8 mouse cellular contexts compared by ENCODE assay signal in the genomic region with DNA sequence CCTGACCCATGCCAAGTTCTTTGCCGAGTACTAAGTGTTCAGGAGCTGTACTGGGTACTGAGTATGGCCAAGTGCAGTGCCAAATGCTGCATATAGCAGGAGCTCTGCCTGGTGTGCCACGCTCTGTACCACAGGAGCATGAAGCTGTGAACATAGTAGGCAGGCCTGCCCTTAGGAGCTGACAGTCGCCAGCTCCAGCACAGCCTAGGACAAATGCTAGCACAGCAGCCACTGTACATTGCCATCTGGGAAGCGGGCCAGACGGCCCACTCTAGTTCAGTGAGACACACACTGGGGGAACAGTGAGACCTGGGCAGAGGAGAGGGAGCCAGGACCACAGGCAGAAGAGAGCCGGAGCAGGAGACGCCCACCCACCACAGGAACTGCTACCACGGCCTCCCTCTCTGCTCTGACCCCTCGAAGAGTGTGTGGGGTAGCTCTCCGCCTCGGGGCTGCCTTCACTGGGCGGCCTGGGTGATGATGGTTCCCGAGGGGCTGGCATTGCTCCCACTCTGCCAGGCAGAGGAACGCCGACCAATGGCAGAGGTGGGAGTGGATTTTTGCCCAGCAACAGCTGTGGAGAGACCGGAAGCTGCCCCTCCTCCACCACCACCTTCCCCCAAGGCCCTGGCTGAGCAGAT. TPM values are rescaled to one million over a fixed set of nuclear protein-coding genes. Genes with fewer than 3 reads are reported as not detected.
A peak's percentile ranks its signal among the peaks of the same experiment; 100 is the strongest.
DNase-seq lines count a peak whose midpoint lies in the region.

No protein-coding gene starts in this region.

- peak; percentile 24 for DNase-seq in urinary bladder, postnatal 10 days (ENCODE audit: low spot score)
- DNase-seq in urinary bladder, adult 2 months (ENCODE audit: low spot score), result no peak
- peak; percentile 76 to 80 for DNase-seq in frontal cortex, adult 2 months (ENCODE audit: extremely low spot score in 1 of 2, low spot score in 1 of 2)
- DNase-seq in heart, postnatal 4 days, result peak; percentile 87
- peak; percentile 67 to 74 for DNase-seq in layer of hippocampus, adult 8-10 months (ENCODE audit: low spot score in 2 of 2)
- DNase-seq in lung, postnatal 14 days, result peak; percentile 72
- peak; percentile 74 for DNase-seq in skeletal muscle tissue, adult 2 months (ENCODE audit: low read depth, low spot score)
- DNase-seq in thymus, postnatal 4 days, result no peak

RNA-seq across cellular contexts. Expression of a gene that starts 38.8 kb away (rescaled TPM):
- polyA plus RNA-seq in urinary bladder, adult 2 months (2012; rRNA removed), result 0.04 TPM in 2 replicates
- 0.25 and 0.34 TPM in 2 replicates for polyA plus RNA-seq in frontal cortex, adult 2 months (2012; rRNA removed)
- total RNA-seq in heart, postnatal 4 days (2021), result not detected
- total RNA-seq in layer of hippocampus, adult 8-10 months (2022), result under 1 TPM in 1 of 4 experiments, not detected in 3; 0.23 TPM

Comparison
In these comparisons a context has a peak if more than half of its experiments do, and no peak if none do; other contexts are left out.
1. DNase-seq: peak in urinary bladder, postnatal 10 days (single experiment), frontal cortex, adult 2 months (2 of 2), heart, postnatal 4 days (single experiment), layer of hippocampus, adult 8-10 months (2 of 2), lung, postnatal 14 days (single experiment) and skeletal muscle tissue, adult 2 months (single experiment); none in urinary bladder, adult 2 months (single experiment) and thymus, postnatal 4 days (single experiment).